Comparison of ENCODE assay signal across 8 mouse cellular contexts in genomic region chr1:133222445-133222995, GRCm38 (mm10). TPM values are rescaled to one million over a fixed set of nuclear protein-coding genes. Genes with fewer than 3 reads are reported as not detected.
A peak's percentile ranks its signal among the peaks of the same experiment; 100 is the strongest.
DNase-seq lines count a peak whose midpoint lies in the region; ATAC-seq lines count a peak whose summit lies in the region.

No protein-coding gene starts in this region.

- peak; percentile 65 to 71 for DNase-seq in heart, adult 18-20 months
- DNase-seq in heart, adult 8-10 months (ENCODE audit: low spot score) = no peak
- peak; percentile 74 for DNase-seq in adipocyte (ENCODE audit: low spot score)
- peak; percentile 22 for DNase-seq in lung, postnatal 14 days
- no peak for DNase-seq in left cerebral cortex, adult 18-20 months (ENCODE audit: low spot score in 2 of 2)
- no peak for DNase-seq in liver
- no peak for DNase-seq in layer of hippocampus, adult 9-10 months (ENCODE audit: low spot score)

- WGBS in heart, embryonic 11.5 days (ENCODE audit: insufficient replicate concordance) = 27% methylated on average over 6 of the region's 6 CpGs

- H3K4me1 ChIP-seq in heart, embryonic 11.5 days (ENCODE audit: control insufficient read depth, insufficient read depth, low read length) = peaks cover 37% of the 10 kb centered on the region

- ATAC-seq in heart, embryonic 11.5 days (replicated peaks; ENCODE audit: insufficient number of reproducible peaks, low FRiP score, low TSS enrichment) = no peak

- H3K9me3 ChIP-seq in heart, embryonic 11.5 days (replicated peaks; ENCODE audit: control insufficient read depth, low read length) = no peaks in the 10 kb centered on the region

- peak overlapping the region; percentile 41; the same call in 1 of the 2 replicates for H3K27ac ChIP-seq in heart, embryonic 11.5 days (ENCODE audit: low read depth, low read length)

- peak overlapping the region; percentile 22; the same call in 1 of the 2 replicates for H3K9ac ChIP-seq in heart, embryonic 11.5 days (ENCODE audit: low read depth, low read length)

- no peak overlapping the region for H3K4me3 ChIP-seq in heart, embryonic 11.5 days (ENCODE audit: low read depth, low read length)

- H3K36me3 ChIP-seq in heart, embryonic 11.5 days (ENCODE audit: control insufficient read depth, insufficient read depth, low read length) = no peaks in the 10 kb centered on the region

- no peaks in the 10 kb centered on the region for H3K27me3 ChIP-seq in heart, embryonic 11.5 days (ENCODE audit: control insufficient read depth, insufficient read depth, low read length)

- no peak overlapping the region for H3K4me2 ChIP-seq in heart, embryonic 11.5 days

RNA-seq across cellular contexts. Expression of gene Plekha6, which starts 58.5 kb away (rescaled TPM):
- 10 to 100 TPM; 40.5 to 47.7 TPM for total RNA-seq in heart, adult 18-20 months (2021)
- total RNA-seq in heart, adult 8-10 months (2022) = 10 to 100 TPM; 55.8 to 74.3 (median 66.5) TPM
- 13.6 and 14.8 TPM in 2 replicates for polyA plus RNA-seq in heart, embryonic 11.5 days (2014; fragmentation: Nextera tagmentation; extraction: Ambion mirVana)
- total RNA-seq in left cerebral cortex, adult 18-20 months (2021) = 10 to 100 TPM; 78.2 to 91.1 TPM

Comparison
In these comparisons a context has a peak if more than half of its experiments do, and no peak if none do; other contexts are left out.
1. DNase-seq: peak in heart, adult 18-20 months (2 of 2), adipocyte (single experiment) and lung, postnatal 14 days (single experiment); none in heart, adult 8-10 months (single experiment), left cerebral cortex, adult 18-20 months (0 of 2), liver (single experiment) and layer of hippocampus, adult 9-10 months (single experiment).